Mouse (Mus musculus): ENCODE measurements around the gene Leng9. TPM values are rescaled to one million over a fixed set of nuclear protein-coding genes. Genes with fewer than 3 reads are reported as not detected.

The Leng9 gene
- polyA plus RNA-seq, 2 experiments: 3.9 TPM

DNA sequence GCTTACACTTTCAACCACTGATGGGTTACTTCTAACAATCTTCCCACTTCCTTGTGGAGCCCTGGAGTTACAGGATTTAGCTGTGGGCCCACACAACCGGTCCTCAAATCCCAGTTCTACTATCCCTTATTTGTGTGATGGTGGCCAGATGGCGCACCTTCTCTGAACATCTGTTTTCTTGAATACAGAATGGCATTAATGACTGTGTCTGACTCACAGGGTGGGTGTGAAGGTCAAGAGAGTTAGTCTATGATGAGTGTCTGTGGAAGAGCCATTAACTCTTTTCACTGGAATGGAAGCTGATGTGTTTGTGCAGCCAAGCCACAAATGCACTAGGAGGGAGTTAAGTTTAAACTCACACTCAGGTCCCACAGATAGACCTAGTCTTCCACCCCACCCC, 51.9 kb downstream of the Leng9 start:
- no peaks in the 10 kb centered on the region for H3K4me1 ChIP-seq (ENCODE audit: control insufficient read depth, insufficient read depth, low read length)
- H3K27me3 ChIP-seq (ENCODE audit: control insufficient read depth, insufficient read depth, low read length): no peaks in the 10 kb centered on the region
- no peaks in the 10 kb centered on the region for H3K9me3 ChIP-seq (ENCODE audit: control insufficient read depth, low read length)
- WGBS: 62% methylated on average over 2 of the region's 2 CpGs
- no peak for DNase-seq (ENCODE audit: low spot score)
- no peak for ATAC-seq (ENCODE audit: low FRiP score, low read depth)
- no peak for TF ChIP-seq POLR2A (IDR thresholded peaks at IDR 0.05; ENCODE audit: borderline replicate concordance, extremely low read depth, insufficient read depth, insufficient read length)
- no peak overlapping the region for H3K27ac ChIP-seq (replicated peaks; ENCODE audit: low read depth, low read length)
- H3K9ac ChIP-seq (ENCODE audit: low read depth, low read length, severe bottlenecking): no peak overlapping the region
- H3K4me2 ChIP-seq (replicated peaks; ENCODE audit: low read depth, low read length, severe bottlenecking): no peak overlapping the region
- no peak overlapping the region for H3K4me3 ChIP-seq (replicated peaks; ENCODE audit: low read length)
- H3K36me3 ChIP-seq (ENCODE audit: control insufficient read depth, insufficient read depth, low read length): no peaks in the 10 kb centered on the region

Other genes starting within 250 kb of the Leng9 start
- gene Lilra6, start 234.9 kb downstream of the Leng9 start, polyA plus RNA-seq (2012; rRNA removed): 0.09 and 0.27 TPM in 2 replicates
- gene Lilra6, start 234.9 kb downstream of the Leng9 start, polyA plus RNA-seq (2014; fragmentation: Nextera tagmentation; extraction: Ambion mirVana): not detected in 2 replicates
- 0.40 and 0.59 TPM in 2 replicates for gene Lair1, start 87.2 kb downstream of the Leng9 start, polyA plus RNA-seq (2012; rRNA removed)
- gene Lair1, start 87.2 kb downstream of the Leng9 start, polyA plus RNA-seq (2014; fragmentation: Nextera tagmentation; extraction: Ambion mirVana): 0.91 and 1.2 TPM in 2 replicates
- gene Ttyh1, start 31.0 kb downstream of the Leng9 start, polyA plus RNA-seq (2012; rRNA removed): 4.4 and 4.8 TPM in 2 replicates
- 1.9 and 2.6 TPM in 2 replicates for gene Ttyh1, start 31.0 kb downstream of the Leng9 start, polyA plus RNA-seq (2014; fragmentation: Nextera tagmentation; extraction: Ambion mirVana)
- 365 and 505 TPM in 2 replicates for gene Leng8, start 13.3 kb downstream of the Leng9 start, polyA plus RNA-seq (2012; rRNA removed)
- 45.8 and 53.6 TPM in 2 replicates for gene Leng8, start 13.3 kb downstream of the Leng9 start, polyA plus RNA-seq (2014; fragmentation: Nextera tagmentation; extraction: Ambion mirVana)
- 79.3 and 96.0 TPM in 2 replicates for gene Cdc42ep5, start 14.5 kb upstream of the Leng9 start, polyA plus RNA-seq (2012; rRNA removed)
- 83.2 and 89.0 TPM in 2 replicates for gene Cdc42ep5, start 14.5 kb upstream of the Leng9 start, polyA plus RNA-seq (2014; fragmentation: Nextera tagmentation; extraction: Ambion mirVana)
- 0.06 TPM in 1 of 2 replicates, not detected in the other for gene Lilra5, start 87.4 kb upstream of the Leng9 start, polyA plus RNA-seq (2012; rRNA removed)
- 0.10 TPM in 1 of 2 replicates, not detected in the other for gene Lilra5, start 87.4 kb upstream of the Leng9 start, polyA plus RNA-seq (2014; fragmentation: Nextera tagmentation; extraction: Ambion mirVana)
- gene Ncr1, start 187.3 kb upstream of the Leng9 start, polyA plus RNA-seq (2012; rRNA removed): not detected in 2 replicates
- gene Ncr1, start 187.3 kb upstream of the Leng9 start, polyA plus RNA-seq (2014; fragmentation: Nextera tagmentation; extraction: Ambion mirVana): not detected in 2 replicates
- 0.05 and 0.06 TPM in 2 replicates for gene Gp6, start 247.4 kb upstream of the Leng9 start, polyA plus RNA-seq (2012; rRNA removed)
- 0.26 TPM in 1 of 2 replicates, not detected in the other for gene Gp6, start 247.4 kb upstream of the Leng9 start, polyA plus RNA-seq (2014; fragmentation: Nextera tagmentation; extraction: Ambion mirVana)